Mouse (Mus musculus) liver, embryonic 15.5 days (tissue): Measurements from ENCODE around the gene Vmn1r14. TPM values are rescaled to one million over a fixed set of nuclear protein-coding genes. Genes with fewer than 3 reads are reported as not detected.
"Not testable (repeated sequence)": the region's sequence is repeated elsewhere in the genome, so short reads cannot be mapped to it uniquely, and the experiment has no call there.

Experiments
- ATAC-seq: fragments of 200-750 bp; cut with Nextera tagmentation; 2 replicates; pipeline ENCODE4 v1.8.0; 2017; ENCODE audit warnings: moderate number of reproducible peaks, mild to moderate bottlenecking, moderate library complexity; ENCODE audit not compliant: insufficient read depth
- H3K27ac ChIP-seq: fragments of 300-500 bp; sonication (generic); replicated peaks from 2 replicates; pipeline ENCODE4 v1.5.1; 2015; ENCODE audit warnings: mild to moderate bottlenecking, inconsistent platforms
- H3K27me3 ChIP-seq: fragments of 300-500 bp; sonication (generic); 2 replicates; pipeline ENCODE4 v1.6.1; 2015; ENCODE audit warnings: mild to moderate bottlenecking, inconsistent platforms
- H3K36me3 ChIP-seq: fragments of 300-500 bp; sonication (generic); replicated peaks from 2 replicates; pipeline ENCODE4 v1.6.1; 2015; ENCODE audit warnings: moderate library complexity, mild to moderate bottlenecking, inconsistent platforms
- H3K4me1 ChIP-seq: fragments of 300-500 bp; sonication (generic); replicated peaks from 2 replicates; pipeline ENCODE4 v1.6.1; 2015; ENCODE audit warnings: inconsistent platforms
- H3K4me2 ChIP-seq: fragments of 300-500 bp; sonication (generic); 2 replicates; pipeline ENCODE4 v1.6.1; 2015; ENCODE audit warnings: moderate library complexity, mild to moderate bottlenecking, inconsistent platforms
- H3K4me3 ChIP-seq: fragments of 300-500 bp; sonication (generic); replicated peaks from 2 replicates; pipeline ENCODE4 v1.5.1; 2015; ENCODE audit warnings: mild to moderate bottlenecking, inconsistent platforms
- H3K9ac ChIP-seq: fragments of 300-500 bp; sonication (generic); 2 replicates; pipeline ENCODE4 v1.6.1; 2015; ENCODE audit warnings: moderate library complexity, mild to moderate bottlenecking, inconsistent platforms
- H3K9me3 ChIP-seq: fragments of 300-500 bp; sonication (generic); replicated peaks from 2 replicates; pipeline ENCODE4 v1.6.1; 2016; ENCODE audit warnings: inconsistent platforms
- WGBS: fragments of 180-500 bp; shearing (Covaris S2); methylation state at CpG from one replicate; pipeline ENCODE4 v1.1.7; 2015; ENCODE audit warnings: mixed read lengths; ENCODE audit not compliant: insufficient replicate concordance; 5-methylcytosine and 5-hydroxymethylcytosine counted together
- polyA plus RNA-seq: library from polyadenylated mRNA; unstranded; fragments of >200 nt; fragmentation: Nextera tagmentation; extraction: Ambion mirVana; gene quantifications from 2 replicates; pipeline ENCODE4 v1.2.1, GENCODE M21; 2015

Gene Vmn1r14
- polyA plus RNA-seq, result not detected in 2 replicates

- Histone ChIP-seq H3K36me3 (no peaks in the 10 kb centered on the region), H3K4me1 (no peaks in the 10 kb centered on the region), H3K27ac (no peak within 1 kb of the TSS), H3K4me3 (no peak within 1 kb of the TSS), H3K9me3 (no peaks in the 10 kb centered on the region), H3K9ac (no peak within 1 kb of the TSS), H3K4me2 (no peak within 1 kb of the TSS), H3K27me3 (no peaks in the 10 kb centered on the region)
- no peak for ATAC-seq
- WGBS, result 77% methylated on average over 3 of the region's 3 CpGs
Observed at GRCm38 (mm10) chr6:57231386-57231785, at the start of gene Vmn1r14. Vmn1r14 (plus strand) TSS chr6:57231686.

DNA sequence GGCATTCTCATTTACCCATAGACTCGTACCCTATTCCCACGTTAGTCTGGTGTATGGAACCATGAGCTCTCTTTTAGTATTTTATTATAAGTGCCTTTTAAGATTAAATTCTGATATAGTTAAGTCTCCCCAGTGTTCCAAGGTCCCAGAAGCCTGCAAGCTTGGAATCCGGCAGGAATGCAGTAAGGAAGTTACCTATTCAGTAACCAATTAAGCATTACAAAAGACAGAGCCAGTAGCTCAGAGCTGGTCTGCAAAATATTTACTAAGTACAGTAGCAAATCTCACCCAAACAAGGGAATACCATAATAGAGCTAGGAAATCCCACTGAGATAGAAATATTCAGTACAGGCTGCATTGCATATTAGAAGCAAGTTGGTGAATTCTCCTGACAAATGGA lies 41.5 kb upstream of the Vmn1r14 start:
- not testable (repeated sequence) for H3K4me1 ChIP-seq, H3K36me3 ChIP-seq, H3K9me3 ChIP-seq, H3K4me2 ChIP-seq, ATAC-seq, H3K27ac ChIP-seq, H3K4me3 ChIP-seq, H3K27me3 ChIP-seq, H3K9ac ChIP-seq
- WGBS, result 47% methylated on average over 3 of the region's 3 CpGs

- H3K4me1 ChIP-seq, H3K27me3 ChIP-seq, H3K36me3 ChIP-seq, H3K27ac ChIP-seq, H3K4me3 ChIP-seq, H3K4me2 ChIP-seq, H3K9ac ChIP-seq, ATAC-seq, H3K9me3 ChIP-seq: not testable (repeated sequence)
- WGBS, result 57% methylated on average over 1 of the region's 1 CpGs
Observed at GRCm38 (mm10) chr6:57202990-57203389, 28.5 kb upstream of the Vmn1r14 start, which contains the start of gene Vmn1r13. Vmn1r13 (plus strand) TSS chr6:57203290.

DNA sequence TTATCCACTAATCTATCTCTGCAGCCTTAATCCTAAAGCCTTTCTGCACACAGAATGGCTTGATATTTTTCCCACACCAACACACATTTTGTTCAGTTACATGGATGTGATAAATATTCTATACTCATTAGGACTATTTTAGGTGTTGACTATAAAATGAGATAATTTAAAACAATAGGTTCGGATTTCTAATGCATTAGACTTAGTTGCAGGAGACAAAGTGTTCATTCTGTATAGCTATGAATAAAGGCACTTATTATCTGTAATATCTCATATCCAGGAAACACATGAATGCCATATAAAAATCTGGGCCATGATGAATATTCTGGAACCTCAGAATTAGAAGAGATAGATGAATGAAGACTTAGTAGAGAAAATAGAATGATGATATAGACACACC lies 26.2 kb downstream of the Vmn1r14 start, which contains the start of gene Vmn1r15:
Gene Vmn1r15 (plus strand): TSS at position 301 of the 400 bp plus-strand sequence.
- ATAC-seq, result no peak
- H3K27ac ChIP-seq, result no peak within 1 kb of the TSS
- no peak within 1 kb of the TSS for H3K4me2 ChIP-seq
- H3K4me1 ChIP-seq, result no peaks in the 10 kb centered on the region
- 46% methylated on average over 1 of the region's 1 CpGs for WGBS
- no peaks in the 10 kb centered on the region for H3K36me3 ChIP-seq
- H3K9me3 ChIP-seq, result no peaks in the 10 kb centered on the region
- no peaks in the 10 kb centered on the region for H3K27me3 ChIP-seq
- no peak within 1 kb of the TSS for H3K9ac ChIP-seq
- no peak within 1 kb of the TSS for H3K4me3 ChIP-seq

DNA sequence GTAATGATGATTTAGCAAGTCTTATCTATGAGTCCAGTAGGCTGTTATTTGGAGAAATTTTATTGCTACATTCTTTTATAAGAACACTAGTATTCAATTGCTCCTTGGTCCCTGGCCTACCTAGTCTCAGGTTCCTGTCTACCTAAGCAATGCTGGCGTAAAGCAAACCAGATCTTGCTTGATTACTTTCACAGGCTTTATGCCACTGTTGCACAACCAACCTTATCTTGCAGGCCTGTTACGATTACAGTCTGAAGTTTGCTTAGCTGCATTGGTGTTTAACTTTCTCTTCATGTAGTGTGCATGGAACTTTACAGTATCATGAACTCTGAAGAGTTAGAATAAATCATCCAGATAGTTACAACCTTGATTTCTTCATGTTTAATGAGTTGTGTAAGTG lies 29.5 kb downstream of the Vmn1r14 start:
- H3K9me3 ChIP-seq, result no peaks in the 10 kb centered on the region
- ATAC-seq, result no peak
- 53% methylated on average over 2 of the region's 2 CpGs for WGBS
- H3K27me3 ChIP-seq, result no peaks in the 10 kb centered on the region
- no peak overlapping the region for H3K4me3 ChIP-seq
- no peaks in the 10 kb centered on the region for H3K4me1 ChIP-seq
- no peak overlapping the region for H3K4me2 ChIP-seq
- H3K36me3 ChIP-seq, result no peaks in the 10 kb centered on the region
- H3K9ac ChIP-seq, result no peak overlapping the region
- H3K27ac ChIP-seq, result no peak overlapping the region

GRCm38 (mm10) chr6:57271881-57272280 lies 40.4 kb downstream of the Vmn1r14 start:
- no peaks in the 10 kb centered on the region for H3K27me3 ChIP-seq
- 41% methylated on average over 3 of the region's 3 CpGs for WGBS
- H3K9ac ChIP-seq, result no peak overlapping the region
- no peak overlapping the region for H3K4me3 ChIP-seq
- no peaks in the 10 kb centered on the region for H3K4me1 ChIP-seq
- no peaks in the 10 kb centered on the region for H3K9me3 ChIP-seq
- no peak overlapping the region for H3K4me2 ChIP-seq
- no peak for ATAC-seq
- H3K36me3 ChIP-seq, result no peaks in the 10 kb centered on the region
- no peak overlapping the region for H3K27ac ChIP-seq

DNA sequence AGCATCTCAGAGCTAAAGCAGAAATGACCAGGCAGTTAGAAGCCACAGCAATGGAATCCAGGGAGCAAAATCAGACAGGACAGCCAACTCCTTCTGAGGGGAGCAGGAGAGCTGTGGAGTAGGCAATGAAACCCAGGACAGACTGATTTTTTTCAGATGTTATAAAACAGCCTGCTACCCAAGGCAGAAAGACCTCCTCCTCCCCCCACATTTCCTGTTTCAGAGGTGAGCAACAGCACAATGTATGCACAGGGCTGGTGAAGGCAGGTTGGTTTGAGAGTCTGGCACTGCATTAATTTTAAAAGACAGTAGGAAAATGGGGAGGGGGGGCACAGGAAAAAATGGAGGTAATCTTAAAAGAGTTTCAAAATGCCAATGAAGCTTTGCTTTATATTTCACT lies 41.0 kb downstream of the Vmn1r14 start:
- no peak overlapping the region for H3K27ac ChIP-seq
- no peak for ATAC-seq
- no peak overlapping the region for H3K4me3 ChIP-seq
- H3K36me3 ChIP-seq, result no peaks in the 10 kb centered on the region
- H3K9me3 ChIP-seq, result no peaks in the 10 kb centered on the region
- no peak overlapping the region for H3K9ac ChIP-seq
- H3K4me2 ChIP-seq, result no peak overlapping the region
- H3K27me3 ChIP-seq, result no peaks in the 10 kb centered on the region
- no peaks in the 10 kb centered on the region for H3K4me1 ChIP-seq

- no peak overlapping the region for H3K4me2 ChIP-seq
- no peak overlapping the region for H3K9ac ChIP-seq
- no peaks in the 10 kb centered on the region for H3K27me3 ChIP-seq
- no peaks in the 10 kb centered on the region for H3K4me1 ChIP-seq
- H3K9me3 ChIP-seq, result no peaks in the 10 kb centered on the region
- H3K4me3 ChIP-seq, result no peak overlapping the region
- H3K27ac ChIP-seq, result no peak overlapping the region
- no peak for ATAC-seq
- no peaks in the 10 kb centered on the region for H3K36me3 ChIP-seq
Observed at GRCm38 (mm10) chr6:57278952-57279351, 47.5 kb downstream of the Vmn1r14 start.

Other genes starting within 250 kb of the Vmn1r14 start
- not detected in 2 replicates for gene Vmn1r6, start 234.4 kb upstream of the Vmn1r14 start, polyA plus RNA-seq
- not detected in 2 replicates for gene Vmn1r7, start 206.4 kb upstream of the Vmn1r14 start, polyA plus RNA-seq
- not detected in 2 replicates for gene Vmn1r8, start 199.4 kb upstream of the Vmn1r14 start, polyA plus RNA-seq
- gene Vmn1r9, start 164.9 kb upstream of the Vmn1r14 start, polyA plus RNA-seq, result not detected in 2 replicates
- gene Vmn1r10, start 122.2 kb upstream of the Vmn1r14 start, polyA plus RNA-seq, result not detected in 2 replicates
- not detected in 2 replicates for gene Vmn1r11, start 98.2 kb upstream of the Vmn1r14 start, polyA plus RNA-seq
- gene Vmn1r12, start 74.8 kb upstream of the Vmn1r14 start, polyA plus RNA-seq, result not detected in 2 replicates
- gene Vmn1r13, start 28.4 kb upstream of the Vmn1r14 start, polyA plus RNA-seq, result not detected in 2 replicates
- not detected in 2 replicates for gene Vmn1r15, start 26.3 kb downstream of the Vmn1r14 start, polyA plus RNA-seq
- not detected in 2 replicates for gene Vmn1r16, start 97.8 kb downstream of the Vmn1r14 start, polyA plus RNA-seq
- not detected in 2 replicates for gene Vmn1r17, start 132.0 kb downstream of the Vmn1r14 start, polyA plus RNA-seq
- gene Vmn1r18, start 164.1 kb downstream of the Vmn1r14 start, polyA plus RNA-seq, result not detected in 2 replicates
- gene Vmn1r19, start 172.1 kb downstream of the Vmn1r14 start, polyA plus RNA-seq, result not detected in 2 replicates
- not detected in 2 replicates for gene Vmn1r20, start 197.2 kb downstream of the Vmn1r14 start, polyA plus RNA-seq